Mouse (Mus musculus): ENCODE results near the gene 1810010H24Rik. TPM values are rescaled to one million over a fixed set of nuclear protein-coding genes. Genes with fewer than 3 reads are reported as not detected.
A peak's percentile ranks its signal among the peaks of the same experiment; 100 is the strongest.

Gene 1810010H24Rik
- total and polyA plus RNA-seq, 3 experiments, result 0.42 to 2.5 TPM; not detected in 1

- Histone ChIP-seq H3K27me3 (ENCODE audit: control insufficient read depth in 1 of 2, insufficient read depth in 2 of 2, low read length in 2 of 2) (no peaks in the 10 kb centered on the region), H3K27ac (ENCODE audit: control insufficient read depth, low read depth, low read length) (no peak overlapping the region), H3K79me2 (ENCODE audit: control insufficient read depth, insufficient read depth, low read length, poor library complexity) (no peaks in the 10 kb centered on the region), H3K9ac (ENCODE audit: control insufficient read depth, low read depth, low read length, poor library complexity, severe bottlenecking) (no peak overlapping the region), H3K36me3 (ENCODE audit: control insufficient read depth in 1 of 2, insufficient read depth in 2 of 2, low read length in 2 of 2) (no peaks in the 10 kb centered on the region), H3K4me3 (ENCODE audit: control insufficient read depth in 1 of 2, insufficient read depth in 1 of 2, low read depth in 2 of 2, low read length in 2 of 2) (no peak overlapping the region), H3K9me3 (replicated peaks; ENCODE audit: insufficient read depth, low read length) (no peaks in the 10 kb centered on the region), H3K4me1 (ENCODE audit: control insufficient read depth in 1 of 2, insufficient read depth in 2 of 2, low read length in 2 of 2) (no peaks in the 10 kb centered on the region)
- TF ChIP-seq CTCF (IDR thresholded peaks at IDR 0.05 in 2 of 3, conservative IDR thresholded peaks at IDR 0.05 in 1 of 3; ENCODE audit: control insufficient read depth in 1 of 3, insufficient read depth in 1 of 3, low read depth in 2 of 3, low read length in 3 of 3, poor library complexity in 1 of 3, severe bottlenecking in 1 of 3) (peak; percentile 51 to 91 (median 87)), NELFE (IDR thresholded peaks at IDR 0.05; ENCODE audit: low read depth, low read length) (no peak), SIN3A (IDR thresholded peaks at IDR 0.05; ENCODE audit: low read length) (peak; percentile 23; the same call in 1 of the 2 replicates), RAD21 (IDR thresholded peaks at IDR 0.05; ENCODE audit: low read depth, low read length) (peak; percentile 91), ZNF384 (IDR thresholded peaks at IDR 0.05; ENCODE audit: low read depth, low read length) (peak; percentile 77), HCFC1 (IDR thresholded peaks at IDR 0.05; ENCODE audit: low read depth, low read length) (no peak), SMC3 (IDR thresholded peaks at IDR 0.05; ENCODE audit: low read depth, low read length) (peak; percentile 91), JUND (IDR thresholded peaks at IDR 0.05; ENCODE audit: low read depth, low read length) (no peak), ZC3H11A (IDR thresholded peaks at IDR 0.05; ENCODE audit: low read depth, low read length) (peak; percentile 76), GABPA (IDR thresholded peaks at IDR 0.05; ENCODE audit: low read depth, low read length) (no peak), CHD1 (IDR thresholded peaks at IDR 0.05; ENCODE audit: low read depth, low read length) (no peak), USF1 (IDR thresholded peaks at IDR 0.05; ENCODE audit: low read depth, low read length) (no peak)
- DNase-seq (ENCODE audit: low read depth, low spot score), result peak; percentile 83
Observed at GRCm38 (mm10) chr11:106980455-106980854, 45.0 kb upstream of the 1810010H24Rik start.

DNA sequence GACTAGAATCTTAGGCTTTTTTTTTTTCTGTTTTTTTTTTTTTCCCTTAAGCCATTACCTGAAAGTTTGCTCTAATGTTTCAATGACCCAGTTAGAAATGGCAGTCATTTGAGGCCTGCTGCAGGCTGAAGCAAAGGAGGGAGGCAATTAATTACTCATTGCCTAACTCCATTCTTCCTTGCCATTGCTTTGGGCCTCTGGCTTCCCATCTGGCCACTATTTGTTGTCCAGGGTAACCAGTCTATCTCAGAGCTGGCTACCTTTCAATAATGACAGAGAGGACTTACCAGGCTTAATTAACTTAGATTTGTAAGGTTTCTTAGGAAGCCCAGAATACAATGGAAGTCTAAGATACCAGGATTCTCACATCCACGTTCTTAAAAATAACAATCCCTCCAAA lies 43.7 kb upstream of the 1810010H24Rik start:
- no peaks in the 10 kb centered on the region for H3K27me3 ChIP-seq (ENCODE audit: control insufficient read depth in 1 of 2, insufficient read depth in 2 of 2, low read length in 2 of 2)
- no peak for DNase-seq (ENCODE audit: low read depth, low spot score)
- no peaks in the 10 kb centered on the region for H3K4me1 ChIP-seq (ENCODE audit: control insufficient read depth in 1 of 2, insufficient read depth in 2 of 2, low read length in 2 of 2)
- H3K36me3 ChIP-seq (ENCODE audit: control insufficient read depth in 1 of 2, insufficient read depth in 2 of 2, low read length in 2 of 2), result no peaks in the 10 kb centered on the region; a peak in 1 of 4 replicates
- H3K4me3 ChIP-seq (ENCODE audit: control insufficient read depth in 1 of 2, insufficient read depth in 1 of 2, low read depth in 2 of 2, low read length in 2 of 2), result no peak overlapping the region
- H3K27ac ChIP-seq (ENCODE audit: control insufficient read depth, low read depth, low read length), result no peak overlapping the region
- no peaks in the 10 kb centered on the region for H3K79me2 ChIP-seq (ENCODE audit: control insufficient read depth, insufficient read depth, low read length, poor library complexity)
- no peaks in the 10 kb centered on the region for H3K9me3 ChIP-seq (replicated peaks; ENCODE audit: insufficient read depth, low read length)
- TF ChIP-seq ZNF384 (IDR thresholded peaks at IDR 0.05; ENCODE audit: low read depth, low read length), result no peak
- no peak for TF ChIP-seq MAZ (IDR thresholded peaks at IDR 0.05; ENCODE audit: low read depth, low read length)
- TF ChIP-seq RCOR1 (IDR thresholded peaks at IDR 0.05; ENCODE audit: low read depth, low read length), result no peak
- TF ChIP-seq CHD2 (IDR thresholded peaks at IDR 0.05; ENCODE audit: low read length), result no peak
- no peak for TF ChIP-seq MXI1 (IDR thresholded peaks at IDR 0.05; ENCODE audit: low read depth, low read length)
- TF ChIP-seq ZKSCAN1 (IDR thresholded peaks at IDR 0.05; ENCODE audit: low read depth, low read length), result no peak
- TF ChIP-seq MYC (IDR thresholded peaks at IDR 0.05; ENCODE audit: low read depth, low read length), result no peak
- TF ChIP-seq NRF1 (IDR thresholded peaks at IDR 0.05; ENCODE audit: insufficient read depth, low read depth, low read length, poor library complexity, severe bottlenecking), result no peak
- no peak for TF ChIP-seq TCF12 (IDR thresholded peaks at IDR 0.05; ENCODE audit: low read depth, low read length)
- TF ChIP-seq MEF2A (IDR thresholded peaks at IDR 0.05; ENCODE audit: extremely low read depth, insufficient replicate concordance, low read depth, low read length, poor library complexity, severe bottlenecking), result no peak
- no peak for TF ChIP-seq POLR2AphosphoS5 (IDR thresholded peaks at IDR 0.05; ENCODE audit: borderline replicate concordance, low read depth, low read length)
- TF ChIP-seq ETS1 (IDR thresholded peaks at IDR 0.05; ENCODE audit: low read depth, low read length), result no peak
- TF ChIP-seq JUND (IDR thresholded peaks at IDR 0.05; ENCODE audit: low read depth, low read length), result no peak
- TF ChIP-seq MAFK (IDR thresholded peaks at IDR 0.05; ENCODE audit: borderline replicate concordance, low read depth, low read length), result no peak
- no peak for TF ChIP-seq CHD1 (IDR thresholded peaks at IDR 0.05; ENCODE audit: low read depth, low read length)
- TF ChIP-seq USF1 (IDR thresholded peaks at IDR 0.05; ENCODE audit: low read depth, low read length), result no peak
- no peak for TF ChIP-seq HCFC1 (IDR thresholded peaks at IDR 0.05; ENCODE audit: low read depth, low read length)
- no peak for TF ChIP-seq MAX (IDR thresholded peaks at IDR 0.05; ENCODE audit: low read length)
- no peak for TF ChIP-seq SMC3 (IDR thresholded peaks at IDR 0.05; ENCODE audit: low read depth, low read length)
- no peak overlapping the region for H3K9ac ChIP-seq (ENCODE audit: control insufficient read depth, low read depth, low read length, poor library complexity, severe bottlenecking)

Data from MEL (cell line).